Mouse (Mus musculus): ENCODE results near the gene Mydgf.

Gene Mydgf

DNA sequence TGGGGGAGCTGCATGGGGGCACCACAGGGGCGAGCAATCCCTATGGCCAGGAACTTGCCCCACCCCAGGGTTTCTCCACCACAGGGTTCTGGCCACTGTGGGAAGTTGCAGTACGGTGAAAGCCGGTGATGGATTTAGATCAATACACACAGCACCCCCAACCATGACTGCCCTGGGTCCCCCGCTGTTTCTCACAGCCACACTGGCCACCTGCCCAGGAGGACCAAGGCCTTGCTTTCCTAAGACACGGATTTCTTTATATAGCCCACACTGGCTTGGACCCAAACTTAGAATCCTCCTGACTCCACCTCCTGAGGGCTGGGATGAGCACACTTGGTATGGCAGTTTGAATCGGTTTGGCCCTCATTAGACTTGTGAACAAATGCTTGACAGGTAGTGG lies 7.5 kb upstream of the Mydgf start:
- peak; percentile 53 to 57 for DNase-seq

GRCm38 (mm10) chr17:56185281-56186141 lies 1.8 kb upstream of the Mydgf start:
- DNase-seq, result peak; percentile 55 to 63

- no peak for DNase-seq
These were observed 604 bp downstream of the Mydgf start for GRCm38 (mm10) chr17:56182975-56183657.

DNA sequence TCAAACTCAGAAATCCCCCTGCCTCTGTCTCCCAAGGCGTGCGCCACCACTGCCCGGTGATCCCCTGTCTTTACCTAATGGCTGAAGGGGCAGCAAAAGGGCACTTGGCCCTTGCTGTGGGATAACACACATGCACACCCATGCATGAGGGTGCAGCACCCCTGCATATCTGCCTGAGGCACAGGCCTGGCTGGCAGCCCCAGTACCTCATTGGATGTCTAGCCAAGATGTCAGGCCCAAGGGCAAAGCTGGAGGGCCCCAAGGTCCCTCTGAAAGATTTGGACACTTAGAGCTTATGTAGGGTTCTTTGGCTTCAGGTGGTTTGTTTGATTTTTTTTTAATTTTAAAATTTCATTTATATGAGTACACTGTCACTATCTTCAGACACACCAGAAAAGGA lies 8.3 kb downstream of the Mydgf start:
- DNase-seq, result no peak

- DNase-seq, result no peak
These were observed 10.2 kb downstream of the Mydgf start for GRCm38 (mm10) chr17:56173401-56174046.

DNA sequence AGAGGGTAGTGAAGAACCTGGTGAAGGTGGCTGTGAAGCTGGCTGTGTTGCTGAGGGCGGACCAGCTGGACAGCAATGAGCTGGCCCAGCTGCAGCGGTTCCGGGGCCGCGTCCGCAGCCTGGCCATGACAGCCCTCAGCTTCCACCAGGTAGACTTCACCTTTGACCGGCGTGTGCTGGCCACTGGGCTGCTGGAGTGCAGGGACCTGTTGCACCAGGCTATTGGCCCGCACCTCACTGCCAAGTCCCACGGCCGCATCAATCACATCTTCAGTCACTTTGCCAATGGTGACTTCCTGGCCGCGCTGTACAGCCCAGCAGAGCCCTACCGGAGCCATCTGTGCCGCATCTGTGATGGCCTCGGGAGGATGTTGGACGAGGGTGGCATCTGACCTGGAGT lies 11.8 kb downstream of the Mydgf start:
- DNase-seq, result no peak

DNA sequence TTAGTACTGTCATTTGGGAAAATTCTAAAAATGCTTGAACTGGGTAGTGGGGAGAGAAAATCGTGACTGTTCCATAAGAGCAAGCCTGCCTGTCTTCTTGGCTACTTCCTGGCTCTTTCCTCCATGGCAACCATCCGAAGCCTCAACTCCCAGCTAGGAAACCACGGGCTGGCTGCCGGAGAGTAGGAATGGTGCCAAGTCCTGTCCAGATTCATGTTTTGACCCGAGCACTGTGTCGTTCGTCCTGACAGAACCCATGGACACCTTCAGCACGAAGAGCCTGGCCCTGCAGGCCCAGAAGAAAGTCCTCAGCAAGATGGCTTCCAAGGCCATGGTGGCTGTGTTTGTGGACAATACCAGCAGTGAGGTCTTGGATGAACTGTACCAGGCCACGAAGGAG lies 12.3 kb downstream of the Mydgf start:
- DNase-seq, result no peak

DNA sequence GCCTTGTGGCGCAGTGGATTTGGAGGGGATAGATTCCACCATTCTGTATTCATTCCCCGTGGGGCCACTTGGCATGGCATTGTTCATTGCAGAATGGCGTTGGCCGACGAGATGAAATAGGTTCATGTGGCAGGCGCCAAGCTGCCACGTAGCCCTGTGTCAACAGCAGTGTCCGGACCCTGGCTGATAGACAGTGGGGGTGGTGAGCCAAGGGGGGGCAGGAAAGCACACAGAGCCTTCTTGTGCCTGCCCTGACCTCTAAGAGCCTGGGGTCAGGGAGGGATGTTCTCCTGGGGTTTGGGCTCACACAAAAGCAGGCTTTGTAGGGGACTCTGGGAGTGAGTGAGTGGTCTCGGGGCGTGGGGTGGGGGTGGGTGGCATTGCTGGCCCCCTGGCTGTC lies 13.1 kb downstream of the Mydgf start:
- no peak for DNase-seq

DNA sequence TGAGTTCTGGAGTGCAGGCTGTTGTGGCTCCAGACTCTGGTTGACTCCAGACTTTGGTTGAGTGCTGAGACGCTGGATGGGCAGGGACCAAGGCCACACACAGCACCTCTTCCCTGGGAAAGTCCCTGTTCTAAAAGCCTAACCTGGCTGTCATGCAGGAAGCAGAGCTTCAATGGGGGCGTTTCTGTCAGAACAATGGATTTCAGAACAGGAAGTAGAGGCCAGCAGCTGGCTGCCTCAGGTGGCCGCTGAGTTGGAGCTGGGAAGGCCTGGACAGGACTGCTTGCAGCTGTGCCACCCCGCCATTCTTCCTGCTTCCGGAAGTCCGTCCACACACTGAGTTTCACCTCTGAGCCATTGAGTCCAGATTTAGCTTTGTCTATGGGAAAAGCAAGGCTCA lies 13.9 kb downstream of the Mydgf start:
- DNase-seq, result no peak

- no peak for DNase-seq
These were observed 18.0 kb downstream of the Mydgf start for GRCm38 (mm10) chr17:56165671-56166070.

GRCm38 (mm10) chr17:56164510-56164909 lies 19.2 kb downstream of the Mydgf start:
- DNase-seq, result peak; percentile 36 to 53

GRCm38 (mm10) chr17:56163523-56164102 lies 20.1 kb downstream of the Mydgf start:
- DNase-seq, result no peak

GRCm38 (mm10) chr17:56162231-56162774 lies 21.4 kb downstream of the Mydgf start, which contains the start of gene Tnfaip8l1:
TSS of gene Tnfaip8l1 (plus strand) at chr17:56162477.
- peak; percentile 93 to 96 for DNase-seq

GRCm38 (mm10) chr17:56159729-56160128 lies 24.0 kb downstream of the Mydgf start:
- DNase-seq, result peak; percentile 66 to 72

GRCm38 (mm10) chr17:56153643-56154042 lies 30.1 kb downstream of the Mydgf start:
- DNase-seq, result peak in 1 of 2 experiments; percentile 74

GRCm38 (mm10) chr17:56149897-56150296 lies 33.8 kb downstream of the Mydgf start:
- DNase-seq, result no peak

DNA sequence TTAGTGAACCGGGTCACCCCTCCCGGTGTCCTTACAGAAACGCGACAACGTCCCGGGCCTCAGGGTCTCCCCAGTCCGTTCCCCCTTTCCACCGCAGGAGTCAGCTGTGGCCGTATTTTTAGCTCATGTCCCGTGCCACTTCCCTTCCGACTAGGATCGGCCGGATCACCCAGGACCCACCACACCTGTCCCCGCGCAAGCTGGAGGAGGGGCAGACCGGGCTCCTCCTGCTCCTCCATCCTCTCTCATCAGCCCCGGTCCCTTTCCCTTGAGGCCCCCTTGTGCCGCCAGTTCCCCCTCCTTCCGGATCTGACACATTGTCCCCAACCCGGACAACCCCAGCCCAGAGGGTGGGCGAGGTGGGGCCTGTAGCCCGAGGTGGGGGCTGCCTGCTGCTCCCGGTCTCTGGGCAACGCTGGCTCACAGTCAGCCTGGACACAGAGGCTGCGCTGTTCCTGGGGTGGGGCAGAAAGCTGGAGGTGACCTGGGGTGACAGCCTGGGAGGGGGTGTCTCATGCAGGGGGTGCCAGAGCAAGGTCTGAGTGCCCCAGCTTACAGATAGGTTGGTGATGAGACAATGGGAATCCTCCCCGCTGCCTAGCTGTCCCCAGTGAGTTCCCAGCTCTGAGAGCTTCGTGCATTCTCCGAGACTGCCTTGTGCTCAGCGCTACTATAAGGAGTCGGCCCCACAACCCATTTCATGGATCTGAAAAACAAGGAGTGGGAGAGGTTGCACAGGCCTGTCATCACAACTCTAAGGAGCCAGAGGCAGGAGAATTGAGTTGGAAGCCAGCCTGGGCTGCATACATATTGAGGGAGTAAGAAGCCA lies 34.7 kb downstream of the Mydgf start:
- DNase-seq, result no peak

DNA sequence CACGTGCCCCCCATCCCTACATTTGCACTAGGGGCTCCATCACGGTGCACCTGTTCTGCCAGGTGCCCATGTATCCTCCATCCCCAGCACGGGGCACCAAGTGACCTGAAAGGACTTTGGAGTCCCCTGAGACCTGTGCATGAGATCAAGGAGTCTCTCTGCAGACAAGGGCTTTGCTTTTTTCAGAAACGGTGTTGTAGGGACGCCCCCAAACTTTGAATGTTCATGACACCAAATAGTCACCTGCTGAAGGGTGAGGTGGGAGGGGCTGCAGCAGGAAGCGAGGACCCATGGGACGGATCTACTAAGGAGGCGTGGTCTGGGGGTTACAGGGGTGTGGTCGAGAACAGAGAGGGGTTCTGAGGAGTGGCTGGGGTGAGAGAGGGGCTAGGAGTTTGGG lies 35.4 kb downstream of the Mydgf start:
- no peak for DNase-seq

DNA sequence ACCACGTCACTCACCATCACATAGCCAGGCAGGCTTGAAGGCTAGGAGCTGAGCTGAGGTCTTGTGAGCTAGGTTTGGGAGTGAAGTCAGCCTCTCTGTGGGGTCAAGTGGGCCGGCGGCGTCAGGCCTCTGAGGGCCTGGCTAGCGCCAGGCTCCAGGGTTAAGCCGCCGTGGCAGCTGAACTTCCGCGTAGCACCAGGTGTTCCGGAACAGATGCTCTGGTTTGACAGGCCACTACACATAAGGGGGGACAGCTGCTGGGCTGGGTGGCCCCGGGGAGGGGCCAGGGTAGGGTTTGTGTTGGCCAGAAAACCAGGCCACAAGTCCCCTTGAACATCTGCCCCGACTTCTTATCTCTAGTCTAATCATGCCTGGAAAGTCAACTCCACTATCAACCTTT lies 36.3 kb downstream of the Mydgf start:
- DNase-seq, result no peak

GRCm38 (mm10) chr17:56146131-56146530 lies 37.6 kb downstream of the Mydgf start:
- no peak for DNase-seq

- no peak for DNase-seq
These were observed 39.2 kb downstream of the Mydgf start for GRCm38 (mm10) chr17:56144546-56144945.

All from cerebellum, postnatal 14 days (tissue).